ENCODE assay signal across 9 mouse cellular contexts in genomic region chr2:122065200-122065969, GRCm38 (mm10). TPM values are rescaled to one million over a fixed set of nuclear protein-coding genes. Genes with fewer than 3 reads are reported as not detected.
DNase-seq lines count a peak whose midpoint lies in the region; ATAC-seq lines count a peak whose summit lies in the region.
"Had no signal": no experiment of that assay in that cellular context is flagged by ENCODE, and none has a peak within 500 bp of the region (broad histone marks: within the 10 kb centered on the region; RNA-seq: fewer than 3 reads in every experiment).

No protein-coding gene starts in this region.

- WGBS in forebrain, embryonic 14.5 days: 56% methylated on average over 14 of the region's 14 CpGs
- 61% methylated on average over 14 of the region's 14 CpGs for WGBS in forebrain, embryonic 10.5 days
- WGBS in embryonic facial prominence, embryonic 11.5 days: 52% methylated on average over 14 of the region's 14 CpGs

- no peak overlapping the region for H3K27ac ChIP-seq in forebrain, embryonic 14.5 days (ENCODE audit: low read depth, low read length)
- H3K27ac ChIP-seq in forebrain, embryonic 10.5 days: no peak overlapping the region
- H3K27ac ChIP-seq in embryonic facial prominence, embryonic 11.5 days (replicated peaks; ENCODE audit: low read depth, low read length): no peak overlapping the region

- H3K4me2 ChIP-seq in forebrain, embryonic 14.5 days (ENCODE audit: low read length): no peak overlapping the region
- no peak overlapping the region for H3K4me2 ChIP-seq in embryonic facial prominence, embryonic 11.5 days (ENCODE audit: low read depth, low read length)

- no peaks in the 10 kb centered on the region for H3K9me3 ChIP-seq in forebrain, embryonic 14.5 days (replicated peaks; ENCODE audit: control insufficient read depth, low read length)
- no peaks in the 10 kb centered on the region for H3K9me3 ChIP-seq in forebrain, embryonic 10.5 days
- no peaks in the 10 kb centered on the region for H3K9me3 ChIP-seq in embryonic facial prominence, embryonic 11.5 days (replicated peaks; ENCODE audit: control insufficient read depth, low read length)
- H3K9me3 ChIP-seq: megakaryocyte, embryonic 14.5 days had no signal

- no peak overlapping the region for H3K4me3 ChIP-seq in forebrain, embryonic 14.5 days (ENCODE audit: low read depth, low read length)
- no peak overlapping the region for H3K4me3 ChIP-seq in forebrain, embryonic 10.5 days
- no peak overlapping the region for H3K4me3 ChIP-seq in embryonic facial prominence, embryonic 11.5 days (ENCODE audit: low read depth, low read length)

- DNase-seq in forebrain, embryonic 14.5 days (ENCODE audit: low spot score): peak; percentile 20
- DNase-seq in forebrain, embryonic 10.5 days (ENCODE audit: extremely low spot score, low spot score): no peak
- DNase-seq in left cerebral cortex, postnatal 4 days: peak; percentile 62
- DNase-seq in left cerebral cortex, postnatal 36 days (ENCODE audit: low spot score in 2 of 2): no peak
- peak; percentile 23 for DNase-seq in ES-CJ7 (ENCODE audit: low read depth, low spot score)
- peak; percentile 30 for DNase-seq in embryonic facial prominence, embryonic 11.5 days (ENCODE audit: low spot score)
- no peak for DNase-seq in urinary bladder, postnatal 25 days (ENCODE audit: low spot score)
- DNase-seq in natural killer cell, adult 2 months (ENCODE audit: low spot score in 2 of 2): no peak

- no peak overlapping the region for H3K9ac ChIP-seq in forebrain, embryonic 14.5 days (ENCODE audit: low read length)
- H3K9ac ChIP-seq in embryonic facial prominence, embryonic 11.5 days (replicated peaks; ENCODE audit: low read length): no peak overlapping the region

- intact Hi-C loops in left cerebral cortex, postnatal 4 days (cut with DNase I): no loop called here
- intact Hi-C loops in left cerebral cortex, postnatal 36 days (cut with DNase I): no loop called here

- no peaks in the 10 kb centered on the region for H3K27me3 ChIP-seq in forebrain, embryonic 14.5 days (replicated peaks; ENCODE audit: control insufficient read depth, insufficient read depth, low read length)
- H3K27me3 ChIP-seq in forebrain, embryonic 10.5 days (ENCODE audit: poor library complexity, severe bottlenecking): no peaks in the 10 kb centered on the region
- H3K27me3 ChIP-seq in embryonic facial prominence, embryonic 11.5 days (ENCODE audit: control insufficient read depth, insufficient read depth, low read length): no peaks in the 10 kb centered on the region
- H3K27me3 ChIP-seq: megakaryocyte, embryonic 14.5 days had no signal

- no peaks in the 10 kb centered on the region for H3K4me1 ChIP-seq in forebrain, embryonic 14.5 days (ENCODE audit: control insufficient read depth, insufficient read depth, low read length)
- H3K4me1 ChIP-seq in forebrain, embryonic 10.5 days: no peaks in the 10 kb centered on the region
- no peaks in the 10 kb centered on the region for H3K4me1 ChIP-seq in embryonic facial prominence, embryonic 11.5 days (ENCODE audit: control insufficient read depth, insufficient read depth, low read length)

- H3K36me3 ChIP-seq in forebrain, embryonic 14.5 days (ENCODE audit: control insufficient read depth, insufficient read depth, low read length): peaks cover 51% of the 10 kb centered on the region
- peaks cover 71% of the 10 kb centered on the region for H3K36me3 ChIP-seq in forebrain, embryonic 10.5 days (replicated peaks)
- H3K36me3 ChIP-seq in embryonic facial prominence, embryonic 11.5 days (replicated peaks; ENCODE audit: control insufficient read depth, insufficient read depth, low read depth, low read length): no peaks in the 10 kb centered on the region; the same call in none of the 2 replicates

- no peak for ATAC-seq in forebrain, embryonic 14.5 days
- ATAC-seq in embryonic facial prominence, embryonic 11.5 days (replicated peaks; ENCODE audit: insufficient number of reproducible peaks, low FRiP score, low TSS enrichment, low read depth): no peak

RNA-seq across cellular contexts. Expression of gene Eif3j1, which starts 37.0 kb away (rescaled TPM):
- 9.7 and 9.9 TPM in 2 replicates for polyA plus RNA-seq in forebrain, embryonic 14.5 days (2014; fragmentation: Nextera tagmentation; extraction: Ambion mirVana)
- polyA plus RNA-seq in forebrain, embryonic 10.5 days (2016; fragmentation: Nextera tagmentation; extraction: Ambion mirVana): 13.9 and 14.3 TPM in 2 replicates
- 10 to 100 TPM; 17.4 to 18.7 TPM for total RNA-seq in left cerebral cortex, postnatal 4 days (2021)
- total RNA-seq in left cerebral cortex, postnatal 36 days (2021): 10 to 100 TPM; 17.7 to 19.6 TPM
- 13.4 and 15.5 TPM in 2 replicates for polyA plus RNA-seq in embryonic facial prominence, embryonic 11.5 days (2014; fragmentation: Nextera tagmentation; extraction: Ambion mirVana)

RNA-seq across cellular contexts. Expression of gene Spg11, which starts 52.8 kb away (rescaled TPM):
- 8.2 and 9.6 TPM in 2 replicates for polyA plus RNA-seq in forebrain, embryonic 14.5 days (2014; fragmentation: Nextera tagmentation; extraction: Ambion mirVana)
- polyA plus RNA-seq in forebrain, embryonic 10.5 days (2016; fragmentation: Nextera tagmentation; extraction: Ambion mirVana): 13.5 and 13.6 TPM in 2 replicates
- total RNA-seq in left cerebral cortex, postnatal 4 days (2021): 10 to 100 TPM; 23.3 to 23.7 TPM
- 10 to 100 TPM; 14.4 to 16.4 TPM for total RNA-seq in left cerebral cortex, postnatal 36 days (2021)
- 10.7 and 10.9 TPM in 2 replicates for polyA plus RNA-seq in embryonic facial prominence, embryonic 11.5 days (2014; fragmentation: Nextera tagmentation; extraction: Ambion mirVana)

Comparison
In these comparisons a context has a peak if more than half of its experiments do, and no peak if none do; other contexts are left out.
1. DNase-seq: peak in forebrain, embryonic 14.5 days (single experiment), left cerebral cortex, postnatal 4 days (single experiment), ES-CJ7 (single experiment) and embryonic facial prominence, embryonic 11.5 days (single experiment); none in forebrain, embryonic 10.5 days (single experiment), left cerebral cortex, postnatal 36 days (0 of 2), urinary bladder, postnatal 25 days (single experiment) and natural killer cell, adult 2 months (0 of 2).